Mouse (Mus musculus) stomach, postnatal 0 days (tissue): ENCODE data around the gene Nphs1.
"Not testable (repeated sequence)": the region's sequence is repeated elsewhere in the genome, so short reads cannot be mapped to it uniquely, and the experiment has no call there.

Source experiments
- CTCF ChIP-seq: IDR thresholded peaks from 2 replicates; pipeline ENCODE4 v1.5.1; 2016; ENCODE audit warnings: antibody characterized with exemption, low read depth, mild to moderate bottlenecking, moderate library complexity
- EP300 ChIP-seq: optimal IDR thresholded peaks from 2 replicates; pipeline ENCODE3; 2016; ENCODE audit warnings: antibody characterized with exemption

DNA sequence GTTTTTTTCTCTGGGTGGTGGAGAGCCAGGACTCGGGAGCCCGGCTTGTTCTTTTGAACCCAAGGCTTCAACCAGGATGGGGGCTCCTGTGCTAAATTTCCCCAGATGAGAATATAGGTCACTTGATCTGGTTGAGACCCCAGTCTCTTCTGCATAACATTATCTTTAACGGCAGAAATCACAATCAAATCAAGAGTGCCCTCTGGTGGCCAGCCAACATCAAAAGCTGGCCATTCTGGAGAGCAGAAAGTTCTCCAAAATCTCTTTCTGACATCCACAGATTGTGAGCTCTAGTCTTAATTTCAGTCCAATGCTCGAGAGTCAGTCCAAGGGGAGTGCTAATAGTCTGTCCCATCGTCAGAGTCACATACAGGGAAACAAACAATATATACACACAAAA is 43.0 kb downstream of the Nphs1 start:
- TF ChIP-seq CTCF, result peak; percentile 49
- TF ChIP-seq EP300, result not testable (repeated sequence)
